Mouse (Mus musculus): ENCODE measurements around the gene Calcoco1. TPM values are rescaled to one million over a fixed set of nuclear protein-coding genes. Genes with fewer than 3 reads are reported as not detected.
A peak's percentile ranks its signal among the peaks of the same experiment; 100 is the strongest.
"Not testable (repeated sequence)": the region's sequence is repeated elsewhere in the genome, so short reads cannot be mapped to it uniquely, and the experiment has no call there.

The Calcoco1 gene
- polyA plus RNA-seq, 1 experiment from 2014 or later = 41.4 TPM

DNA sequence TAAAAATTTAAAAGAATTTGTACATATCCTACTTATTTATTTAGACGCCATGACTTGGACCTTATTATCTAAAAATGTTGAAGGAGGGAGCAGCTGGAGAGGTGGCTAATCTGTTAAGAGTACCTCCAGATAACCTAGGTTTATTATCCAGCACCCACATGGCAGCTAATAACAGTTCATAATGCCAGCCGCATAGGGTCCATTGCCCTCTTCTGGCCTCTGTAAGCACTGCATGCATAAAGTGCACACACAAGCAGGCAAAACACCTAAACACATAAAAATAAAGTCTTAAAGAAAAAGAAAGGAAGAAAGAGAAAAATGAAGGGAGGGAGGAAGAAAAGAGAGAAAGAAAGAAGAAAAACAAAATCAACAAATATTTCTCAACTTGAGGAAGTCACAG is 45.6 kb downstream of the Calcoco1 start:
- WGBS = 88% methylated on average over 2 of the region's 2 CpGs
- Histone ChIP-seq H3K9me3 (no peaks in the 10 kb centered on the region), H3K36me3 (no peaks in the 10 kb centered on the region), H3K9ac (replicated peaks) (no peak overlapping the region), H3K27ac (replicated peaks) (no peak overlapping the region), H3K4me3 (no peak overlapping the region), H3K4me2 (replicated peaks) (no peak overlapping the region), H3K4me1 (peaks cover 22% of the 10 kb centered on the region), H3K27me3 (no peaks in the 10 kb centered on the region)
- no peak for ATAC-seq (ENCODE audit: low FRiP score, low read depth)

GRCm38 (mm10) chr15:102673548-102673947 is 48.4 kb downstream of the Calcoco1 start:
- H3K9me3 ChIP-seq = no peaks in the 10 kb centered on the region
- WGBS = 3% methylated on average over 10 of the region's 10 CpGs
- peaks cover 5% of the 10 kb centered on the region; the same call in 1 of the 2 replicates for H3K36me3 ChIP-seq
- H3K4me1 ChIP-seq = peaks cover 34% of the 10 kb centered on the region
- no peaks in the 10 kb centered on the region for H3K27me3 ChIP-seq
- no peak overlapping the region for H3K9ac ChIP-seq (replicated peaks)
- H3K4me3 ChIP-seq = peak overlapping the region; percentile 23; the same call in 1 of the 2 replicates
- peak overlapping the region; percentile 75 for H3K4me2 ChIP-seq (replicated peaks)
- H3K27ac ChIP-seq (replicated peaks) = peak overlapping the region; percentile 98
- ATAC-seq (ENCODE audit: low FRiP score, low read depth) = peak; percentile 58

DNA sequence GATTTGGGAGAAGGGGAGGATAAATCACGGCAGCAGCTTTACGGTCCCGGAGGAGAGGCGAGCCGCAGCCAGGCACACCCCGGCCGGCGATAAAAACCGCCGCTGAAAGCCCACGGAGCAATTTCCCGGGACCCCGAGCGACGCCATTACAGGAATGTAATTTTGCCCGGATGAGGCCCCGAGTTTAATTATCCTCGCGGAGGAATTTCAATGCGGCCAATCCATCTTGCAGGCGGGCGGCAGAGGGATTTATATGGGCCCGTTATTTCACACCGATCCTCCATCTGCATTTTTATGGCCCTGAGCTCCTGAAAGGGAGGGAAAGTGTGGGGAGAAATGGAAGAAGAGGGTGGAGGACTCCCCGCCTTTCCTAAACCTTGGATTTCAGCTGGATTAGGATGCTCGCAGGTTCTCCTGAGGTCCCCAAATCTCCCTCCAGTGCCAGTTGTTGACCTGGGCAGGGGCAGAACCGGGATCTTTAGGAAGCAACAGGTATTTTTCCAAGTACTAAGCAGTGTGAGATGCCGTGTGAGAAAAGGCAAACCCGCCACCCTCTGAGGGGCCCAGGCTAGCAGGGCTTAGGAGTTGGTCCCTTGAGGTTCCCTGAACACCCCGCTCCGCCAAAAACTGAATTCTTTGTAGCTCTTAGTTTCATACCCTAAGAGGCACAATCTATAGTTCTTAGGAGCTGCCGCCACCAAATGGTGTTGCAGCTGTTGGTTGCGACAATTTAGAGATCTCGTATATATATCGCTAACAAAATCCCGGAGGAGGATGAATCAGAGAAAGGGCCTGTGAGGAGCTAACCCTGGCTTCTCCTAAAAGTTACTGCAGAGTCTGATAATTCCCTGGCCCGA is 49.5 kb downstream of the Calcoco1 start, which contains the start of gene Atp5g2:
Atp5g2 (minus strand) TSS at position 138 of the 857 bp plus-strand sequence.
- Histone ChIP-seq H3K4me2 (replicated peaks) (peak within 1 kb of the TSS; percentile 75), H3K27me3 (no peaks in the 10 kb centered on the region), H3K9me3 (no peaks in the 10 kb centered on the region), H3K36me3 (peaks cover 14% of the 10 kb centered on the region), H3K9ac (replicated peaks) (peak within 1 kb of the TSS; percentile 72), H3K27ac (replicated peaks) (peak within 1 kb of the TSS; percentile 98), H3K4me1 (peaks cover 34% of the 10 kb centered on the region), H3K4me3 (peak within 1 kb of the TSS; percentile 46)
- 3% methylated on average over 37 of the region's 37 CpGs for WGBS
- no peak for ATAC-seq (ENCODE audit: low FRiP score, low read depth)

DNA sequence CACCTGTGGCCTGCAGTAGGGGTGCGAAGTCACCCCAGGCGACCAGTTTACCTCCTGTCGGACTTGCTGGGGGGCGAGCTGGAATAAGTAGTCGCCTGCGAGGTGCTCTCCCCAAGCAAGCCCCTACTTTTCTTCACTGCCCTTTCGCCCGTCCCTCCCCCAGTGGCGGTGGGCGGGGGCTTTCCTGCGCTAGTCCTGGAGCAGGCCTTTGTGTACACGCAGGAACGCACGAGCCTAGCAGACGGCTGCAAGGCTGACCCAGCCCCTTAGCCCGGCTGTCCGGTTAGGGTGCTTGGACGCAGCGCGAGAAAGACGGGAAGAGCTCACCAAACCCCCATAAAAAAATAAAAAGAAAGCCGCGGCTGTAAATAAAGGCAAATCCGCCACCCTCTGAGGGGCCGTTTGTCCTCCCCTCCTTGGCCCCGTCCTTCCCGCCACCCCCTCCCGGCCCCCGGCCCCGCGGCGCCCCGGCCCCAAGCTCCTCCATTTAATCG is 50.2 kb downstream of the Calcoco1 start:
- ATAC-seq (ENCODE audit: low FRiP score, low read depth) = peak; percentile 74
- under 1% methylated on average over 27 of the region's 34 CpGs for WGBS

DNA sequence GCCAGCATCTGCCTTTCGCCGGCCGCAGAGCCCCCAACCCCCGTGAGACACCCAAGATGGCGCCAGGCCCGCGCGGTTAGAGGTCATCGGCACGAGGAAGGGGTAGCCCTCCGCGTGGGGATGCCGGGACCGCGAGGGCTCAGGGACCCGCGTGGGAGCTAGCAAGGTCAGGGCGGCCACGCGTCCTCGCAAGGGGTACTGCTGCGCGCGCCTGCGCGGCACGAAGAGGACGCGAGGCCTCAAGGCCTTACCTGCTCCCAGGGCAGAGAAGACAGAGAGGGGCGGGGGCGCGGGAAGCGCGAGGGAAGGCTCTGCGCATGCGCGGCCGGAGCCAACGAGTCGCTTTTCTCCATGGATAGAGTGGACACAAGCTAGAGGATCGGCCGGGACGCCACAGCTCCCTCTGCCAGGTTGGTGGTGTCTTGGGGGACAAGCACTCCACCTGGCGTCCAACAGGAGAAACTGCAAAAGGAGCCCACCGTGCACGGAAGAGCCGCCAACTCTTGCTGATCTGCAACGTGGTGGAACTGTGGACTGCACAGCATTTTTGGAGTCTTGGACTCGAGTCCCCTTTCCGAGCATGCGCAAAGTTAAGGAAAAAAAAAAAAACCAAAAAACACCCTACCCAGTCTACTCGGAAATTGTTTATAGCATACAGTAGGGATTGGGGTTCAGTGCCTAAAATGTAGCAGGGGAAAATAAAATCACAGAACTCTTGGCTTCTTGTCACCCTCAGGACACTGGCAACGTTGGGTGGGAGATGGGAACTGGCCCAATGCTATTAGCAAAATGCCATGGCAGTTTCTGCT is 51.0 kb downstream of the Calcoco1 start:
- H3K4me1 ChIP-seq = peaks cover 34% of the 10 kb centered on the region
- ATAC-seq (ENCODE audit: low FRiP score, low read depth) = peak; percentile 89
- H3K4me3 ChIP-seq = peak overlapping the region; percentile 79
- H3K9me3 ChIP-seq = no peaks in the 10 kb centered on the region
- WGBS = under 1% methylated on average over 53 of the region's 53 CpGs
- peaks cover 28% of the 10 kb centered on the region for H3K36me3 ChIP-seq
- H3K9ac ChIP-seq (replicated peaks) = peak overlapping the region; percentile 98
- peak overlapping the region; percentile 75 for H3K4me2 ChIP-seq (replicated peaks)
- no peaks in the 10 kb centered on the region for H3K27me3 ChIP-seq
- peak overlapping the region; percentile 98 for H3K27ac ChIP-seq (replicated peaks)

More for the DNA sequence above, 50.2 kb downstream of the Calcoco1 start:
- H3K9me3 ChIP-seq = no peaks in the 10 kb centered on the region
- peaks cover 20% of the 10 kb centered on the region for H3K36me3 ChIP-seq
- peak overlapping the region; percentile 98 for H3K27ac ChIP-seq (replicated peaks)
- H3K27me3 ChIP-seq = no peaks in the 10 kb centered on the region
- peak overlapping the region; percentile 75 for H3K4me2 ChIP-seq (replicated peaks)
- peak overlapping the region; percentile 72 for H3K9ac ChIP-seq (replicated peaks)
- peaks cover 34% of the 10 kb centered on the region for H3K4me1 ChIP-seq
- peak overlapping the region; percentile 46 for H3K4me3 ChIP-seq

DNA sequence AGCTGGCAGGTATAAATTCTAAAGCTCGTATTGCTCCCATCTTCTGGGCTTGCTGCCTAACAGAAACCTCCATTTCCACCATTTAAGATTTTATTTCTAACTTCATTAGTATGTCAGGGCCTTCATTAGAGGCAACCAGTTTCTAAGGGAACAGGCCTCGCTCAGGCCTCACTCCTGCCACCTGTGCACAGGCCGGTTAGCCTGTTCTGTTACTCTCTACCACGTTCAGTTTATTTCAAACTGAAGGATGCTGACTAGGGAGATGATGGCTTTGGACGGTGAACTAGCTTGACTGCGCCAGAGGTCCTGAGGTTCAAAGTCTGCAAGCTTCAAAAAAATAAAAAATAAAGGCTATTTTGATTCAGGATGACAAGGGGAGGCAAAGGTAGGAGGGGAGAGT is 51.7 kb downstream of the Calcoco1 start:
- H3K4me3 ChIP-seq = peak overlapping the region; percentile 79
- no peak for ATAC-seq (ENCODE audit: low FRiP score, low read depth)
- peaks cover 34% of the 10 kb centered on the region for H3K4me1 ChIP-seq
- peak overlapping the region; percentile 98 for H3K27ac ChIP-seq (replicated peaks)
- H3K9me3 ChIP-seq = no peaks in the 10 kb centered on the region
- H3K36me3 ChIP-seq = peaks cover 33% of the 10 kb centered on the region
- peak overlapping the region; percentile 98 for H3K9ac ChIP-seq (replicated peaks)
- H3K4me2 ChIP-seq (replicated peaks) = peak overlapping the region; percentile 75
- WGBS = 16% methylated on average over 6 of the region's 6 CpGs
- no peaks in the 10 kb centered on the region for H3K27me3 ChIP-seq

GRCm38 (mm10) chr15:102669571-102669970 is 52.4 kb downstream of the Calcoco1 start:
- H3K4me1 ChIP-seq = peaks cover 34% of the 10 kb centered on the region
- no peak for ATAC-seq (ENCODE audit: low FRiP score, low read depth)

GRCm38 (mm10) chr15:102665494-102665893 is 56.5 kb downstream of the Calcoco1 start:
- H3K4me1 ChIP-seq = peaks cover 11% of the 10 kb centered on the region; the same call in 1 of the 2 replicates
- 60% methylated on average over 4 of the region's 4 CpGs for WGBS
- H3K27me3 ChIP-seq = no peaks in the 10 kb centered on the region
- peaks cover 75% of the 10 kb centered on the region for H3K36me3 ChIP-seq
- H3K9me3 ChIP-seq = no peaks in the 10 kb centered on the region
- no peak overlapping the region for H3K9ac ChIP-seq (replicated peaks)
- no peak for ATAC-seq (ENCODE audit: low FRiP score, low read depth)
- no peak overlapping the region for H3K27ac ChIP-seq (replicated peaks)
- no peak overlapping the region for H3K4me2 ChIP-seq (replicated peaks)
- no peak overlapping the region for H3K4me3 ChIP-seq

More at GRCm38 (mm10) chr15:102669571-102669970, 52.4 kb downstream of the Calcoco1 start:
- no peaks in the 10 kb centered on the region for H3K9me3 ChIP-seq
- H3K27ac ChIP-seq (replicated peaks) = no peak overlapping the region
- no peak overlapping the region for H3K4me3 ChIP-seq
- H3K27me3 ChIP-seq = no peaks in the 10 kb centered on the region
- WGBS = 87% methylated on average over 8 of the region's 8 CpGs
- peaks cover 40% of the 10 kb centered on the region for H3K36me3 ChIP-seq
- H3K9ac ChIP-seq (replicated peaks) = no peak overlapping the region
- peak overlapping the region; percentile 75 for H3K4me2 ChIP-seq (replicated peaks)

DNA sequence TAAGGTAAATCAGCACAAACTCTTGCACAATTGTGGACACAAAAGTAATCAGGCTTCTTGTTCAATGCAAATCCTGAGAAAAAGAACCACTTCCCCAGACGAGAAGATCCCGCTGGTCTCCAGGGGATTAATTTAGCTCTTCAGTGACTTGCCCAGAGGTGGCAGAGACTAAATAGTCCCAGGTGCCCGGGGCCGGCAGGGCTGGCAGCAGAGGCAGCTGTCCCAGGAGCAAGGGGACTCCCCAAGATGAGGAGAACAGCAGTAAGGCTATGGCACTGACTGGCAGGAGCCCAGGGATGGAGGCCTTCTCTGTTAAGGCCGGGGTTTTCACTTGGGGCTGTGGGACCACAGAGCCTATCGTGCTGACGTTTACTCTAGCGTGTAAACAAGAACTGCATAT is 58.2 kb downstream of the Calcoco1 start:
- ATAC-seq (ENCODE audit: low FRiP score, low read depth) = no peak
- H3K9ac ChIP-seq (replicated peaks) = no peak overlapping the region

GRCm38 (mm10) chr15:102662601-102663000 is 59.4 kb downstream of the Calcoco1 start:
- peaks cover 71% of the 10 kb centered on the region for H3K36me3 ChIP-seq
- not testable (repeated sequence) for H3K9ac ChIP-seq (replicated peaks); H3K4me2 ChIP-seq (replicated peaks); H3K4me1 ChIP-seq; H3K27ac ChIP-seq (replicated peaks); H3K9me3 ChIP-seq; H3K27me3 ChIP-seq; ATAC-seq (ENCODE audit: low FRiP score, low read depth); H3K4me3 ChIP-seq
- no CpG with 5 or more reads among the region's 2 CpGs for WGBS

More for the DNA sequence above, 58.2 kb downstream of the Calcoco1 start:
- 86% methylated on average over 8 of the region's 8 CpGs for WGBS
- H3K9me3 ChIP-seq = no peaks in the 10 kb centered on the region
- H3K27me3 ChIP-seq = no peaks in the 10 kb centered on the region
- no peak overlapping the region for H3K4me2 ChIP-seq (replicated peaks)
- no peak overlapping the region for H3K4me3 ChIP-seq
- no peak overlapping the region for H3K27ac ChIP-seq (replicated peaks)
- peaks cover 80% of the 10 kb centered on the region for H3K36me3 ChIP-seq
- H3K4me1 ChIP-seq = no peaks in the 10 kb centered on the region

- no peak overlapping the region; the same call in 1 of the 2 replicates for H3K27ac ChIP-seq (replicated peaks)
- 80% methylated on average over 3 of the region's 3 CpGs for WGBS
Observed at GRCm38 (mm10) chr15:102657926-102658381, 64.0 kb downstream of the Calcoco1 start.

More at GRCm38 (mm10) chr15:102657926-102658381, 64.0 kb downstream of the Calcoco1 start:
- no peaks in the 10 kb centered on the region for H3K4me1 ChIP-seq
- no peak for ATAC-seq (ENCODE audit: low FRiP score, low read depth)
- H3K27me3 ChIP-seq = no peaks in the 10 kb centered on the region
- no peak overlapping the region for H3K4me3 ChIP-seq
- no peaks in the 10 kb centered on the region for H3K9me3 ChIP-seq
- no peak overlapping the region for H3K9ac ChIP-seq (replicated peaks)
- peaks cover 27% of the 10 kb centered on the region for H3K36me3 ChIP-seq
- H3K4me2 ChIP-seq (replicated peaks) = no peak overlapping the region
